Mouse (Mus musculus) cerebellum, postnatal 25 days (tissue): ENCODE measurements around the gene Usp54.

Source experiments
- DNase-seq, 2 experiments: peaks; one replicate each; pipeline ENCODE4 v3.0.0; 2021; ENCODE audit warnings: mixed read lengths in 2 of 2

The Usp54 gene

DNA sequence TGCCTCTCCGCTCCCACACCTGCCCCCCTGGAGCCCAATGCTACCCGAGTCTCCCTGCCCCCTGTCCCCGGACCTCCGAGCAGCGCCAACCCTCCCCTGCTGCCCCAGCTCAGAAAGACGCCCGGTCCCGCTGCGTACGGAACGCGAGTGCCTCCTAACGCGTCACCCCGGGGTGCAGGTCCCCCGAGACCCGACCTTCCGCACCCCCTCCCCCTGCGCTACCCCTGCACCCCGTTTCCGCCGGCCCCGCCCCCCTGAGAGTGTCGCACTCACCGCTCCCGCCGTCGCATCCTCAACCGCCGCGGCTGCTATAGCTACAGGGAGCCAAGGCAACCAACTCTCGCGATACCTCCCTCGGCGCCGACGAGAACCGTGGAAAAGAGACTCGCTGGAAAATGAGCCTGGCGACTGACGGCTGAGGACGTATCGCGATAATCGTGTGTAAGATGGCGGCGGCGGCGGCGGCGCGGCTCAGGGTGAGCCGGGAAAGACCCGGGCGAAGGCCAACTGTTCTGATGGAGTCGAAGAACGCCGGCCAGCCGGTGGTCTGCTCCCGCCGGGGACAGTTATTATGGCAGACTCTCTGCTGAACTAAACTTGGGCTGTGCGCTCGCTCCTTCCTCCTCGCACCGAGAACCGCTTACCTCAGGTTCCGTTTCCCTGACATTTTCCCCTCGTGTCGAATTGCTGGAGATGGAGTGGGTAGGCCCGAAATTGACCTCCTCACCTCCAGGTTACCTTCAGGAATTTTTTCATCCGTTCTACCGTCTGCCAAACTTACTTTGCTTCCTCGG lies at the start of gene Usp54:
Usp54 (minus strand) TSS at position 420 of the 794 bp plus-strand sequence.
- peak; percentile 96 to 98 for DNase-seq

- DNase-seq: no peak
Observed at GRCm38 (mm10) chr14:20689009-20689408, 48.1 kb upstream of the Usp54 start.

DNA sequence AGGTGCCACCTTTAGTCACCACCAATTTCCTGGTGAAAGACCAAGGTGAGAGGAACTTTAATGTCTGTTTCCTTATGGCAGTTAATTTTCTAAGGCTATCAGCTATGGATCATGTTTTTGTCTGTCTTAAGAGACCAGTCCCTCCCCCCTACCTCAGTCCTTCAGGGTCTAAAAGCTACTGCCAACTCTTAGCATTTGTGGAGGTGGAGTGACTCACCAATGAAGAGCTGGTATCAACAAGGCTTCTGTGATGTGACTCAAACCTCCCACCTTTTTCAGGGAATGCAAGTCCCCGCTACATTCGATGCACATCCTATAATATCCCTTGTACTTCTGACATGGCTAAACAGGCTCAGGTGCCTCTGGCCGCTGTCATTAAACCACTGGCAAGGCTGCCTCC lies 45.7 kb upstream of the Usp54 start:
- DNase-seq: no peak

- no peak for DNase-seq
Observed at GRCm38 (mm10) chr14:20682498-20682897, 41.6 kb upstream of the Usp54 start.

- DNase-seq: no peak
Observed at GRCm38 (mm10) chr14:20681742-20682141, 40.9 kb upstream of the Usp54 start.

GRCm38 (mm10) chr14:20677906-20678305 lies 37.0 kb upstream of the Usp54 start:
- no peak for DNase-seq

DNA sequence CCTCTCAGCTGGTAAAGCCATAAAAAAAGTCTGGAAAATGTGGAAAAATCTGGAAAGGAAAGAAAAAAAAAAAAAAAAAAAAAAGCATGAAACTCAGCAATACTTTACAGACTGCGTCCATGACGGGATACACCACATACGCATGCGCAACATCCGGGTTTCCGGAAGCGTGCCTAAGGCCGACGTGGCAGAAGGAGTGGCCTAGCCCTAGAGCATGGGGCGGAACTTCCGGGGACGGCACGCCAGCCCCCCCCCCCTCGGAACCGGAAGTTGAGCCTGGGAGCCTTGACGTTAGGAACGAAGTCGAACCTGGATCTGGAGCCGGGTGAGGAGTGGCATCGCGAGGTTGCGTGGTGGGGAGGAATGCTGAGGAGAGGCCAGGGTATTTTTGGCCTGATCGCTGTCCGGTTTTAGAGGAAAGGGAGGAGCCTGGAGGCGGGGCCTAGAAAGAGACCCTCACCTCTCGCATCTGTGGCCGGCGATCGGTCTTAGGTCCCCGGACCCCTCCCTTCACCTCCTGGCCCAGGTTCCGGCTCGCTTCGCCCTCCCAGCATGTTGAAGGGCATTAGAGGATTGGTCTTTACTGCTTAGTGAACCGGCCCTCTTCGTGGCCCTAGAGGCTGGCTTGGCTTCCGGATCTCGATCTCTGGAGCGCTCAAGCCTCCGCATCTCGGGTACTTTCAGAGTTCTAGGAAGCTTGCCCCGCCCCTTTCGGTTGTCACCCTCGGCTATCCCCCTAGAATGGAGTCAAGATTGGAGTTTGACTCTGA lies 33.4 kb upstream of the Usp54 start, which contains the start of gene Sec24c:
Sec24c (plus strand) TSS at position 245 of the 770 bp plus-strand sequence.
- DNase-seq: peak; percentile 97 to 100

DNA sequence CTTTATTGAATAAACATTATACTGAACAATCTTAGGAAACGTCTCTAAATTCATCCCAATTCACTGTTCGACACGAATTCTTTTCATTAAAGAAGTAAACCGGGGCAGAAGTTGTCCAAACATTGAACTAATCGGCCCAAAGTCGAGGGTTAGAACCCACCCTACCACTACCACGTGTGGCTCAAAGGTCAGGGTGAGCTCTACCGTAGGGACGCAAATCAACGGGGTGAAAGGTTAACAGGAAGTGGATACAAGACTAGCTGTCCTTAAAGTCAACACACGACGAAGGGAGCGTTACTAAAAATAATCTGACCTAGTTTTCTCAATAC lies 32.8 kb upstream of the Usp54 start:
- DNase-seq: peak in 1 of 2 experiments; percentile 62

DNA sequence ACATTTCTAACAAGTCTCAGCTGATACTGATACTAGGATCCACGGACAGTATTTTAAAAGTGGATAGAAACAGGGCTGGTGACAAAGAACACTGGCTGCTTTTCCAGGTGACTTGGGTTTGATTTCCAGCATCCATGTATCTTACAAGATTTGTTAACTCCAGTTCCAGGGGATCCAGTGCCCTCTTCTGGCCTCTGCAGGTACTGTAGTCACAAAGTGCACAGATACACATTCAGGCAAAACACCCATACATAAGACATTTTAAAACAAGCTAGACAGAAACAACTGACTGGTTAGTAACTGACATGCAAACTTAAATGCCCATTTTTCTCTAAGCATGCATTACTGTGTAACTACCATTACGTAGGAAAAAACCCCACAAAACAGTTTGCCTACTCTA lies 32.1 kb upstream of the Usp54 start:
- peak in 1 of 2 experiments; percentile 57 for DNase-seq

DNA sequence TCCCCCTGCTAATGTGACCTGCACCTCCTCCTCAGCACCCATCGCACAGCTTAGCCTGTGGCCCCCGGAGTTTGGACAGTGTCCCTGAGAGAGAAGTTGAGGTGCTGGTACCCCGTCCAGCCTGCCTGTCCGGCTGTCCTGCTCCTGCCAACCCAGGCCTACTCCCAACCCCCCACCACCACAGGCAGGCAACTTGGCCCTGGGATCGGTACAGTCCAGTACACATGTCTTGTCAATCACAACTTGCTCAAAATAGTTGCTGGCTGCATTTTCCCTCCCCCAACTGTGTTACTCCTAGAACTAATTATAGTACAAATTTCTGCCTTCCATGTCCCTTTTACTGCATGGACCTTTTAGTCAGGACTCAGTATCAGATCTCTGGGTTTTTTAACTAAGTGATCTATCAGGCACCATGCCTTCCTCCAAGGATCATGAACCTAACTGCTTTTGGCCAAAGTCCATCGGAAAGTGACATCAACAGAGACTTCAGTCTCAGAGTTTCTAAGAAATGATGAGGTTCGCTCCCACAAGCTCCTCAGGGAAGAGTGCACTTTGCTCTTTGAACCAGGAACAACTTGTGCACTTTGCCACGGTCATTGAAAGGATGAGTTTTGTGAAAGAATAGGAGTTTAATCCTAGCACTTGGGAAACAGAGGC lies 27.4 kb upstream of the Usp54 start, which contains the start of gene Synpo2l:
Synpo2l (minus strand) TSS at position 201 of the 657 bp plus-strand sequence.
- no peak for DNase-seq

DNA sequence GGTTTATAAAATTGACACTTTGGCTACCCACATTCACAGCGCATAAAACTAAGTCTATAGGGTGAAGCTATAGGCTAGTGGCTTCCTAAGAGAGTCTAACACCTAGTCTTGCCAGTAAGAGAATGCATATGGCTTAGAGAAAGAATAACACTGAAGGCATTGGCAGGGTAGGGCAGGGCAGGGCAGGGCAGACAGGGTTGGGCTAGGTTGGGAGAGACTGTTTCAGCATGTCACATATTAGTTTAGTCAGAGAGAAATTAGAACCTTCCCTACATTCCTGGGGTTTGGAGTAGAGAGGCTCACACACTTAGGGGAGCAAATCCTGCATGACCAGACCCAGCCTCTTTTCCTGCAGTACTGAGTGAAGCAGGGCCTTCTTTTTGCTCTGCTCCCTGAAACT lies 26.6 kb upstream of the Usp54 start:
- DNase-seq: no peak

- DNase-seq: no peak
Observed at GRCm38 (mm10) chr14:20664436-20664835, 23.6 kb upstream of the Usp54 start.

- DNase-seq: no peak
Observed at GRCm38 (mm10) chr14:20663601-20664000, 22.7 kb upstream of the Usp54 start.

DNA sequence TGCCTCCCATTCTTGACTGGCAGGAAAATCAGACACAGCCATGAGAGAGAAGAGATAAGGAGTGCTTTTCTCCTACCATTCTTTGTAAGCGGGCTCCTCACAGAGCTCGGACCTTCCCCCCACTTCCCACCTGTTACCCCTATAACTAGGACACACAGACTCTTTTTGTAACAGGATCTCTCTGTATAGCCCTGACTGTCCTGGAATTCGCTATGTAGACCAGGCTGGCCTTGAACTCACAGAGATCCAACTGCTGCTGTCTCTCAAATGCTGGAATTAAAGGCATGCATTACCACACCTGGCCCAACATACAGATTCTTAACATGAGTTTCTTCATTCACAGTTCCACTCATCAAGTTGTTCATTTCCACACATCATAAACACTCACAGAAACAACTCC lies 21.9 kb upstream of the Usp54 start:
- no peak for DNase-seq

DNA sequence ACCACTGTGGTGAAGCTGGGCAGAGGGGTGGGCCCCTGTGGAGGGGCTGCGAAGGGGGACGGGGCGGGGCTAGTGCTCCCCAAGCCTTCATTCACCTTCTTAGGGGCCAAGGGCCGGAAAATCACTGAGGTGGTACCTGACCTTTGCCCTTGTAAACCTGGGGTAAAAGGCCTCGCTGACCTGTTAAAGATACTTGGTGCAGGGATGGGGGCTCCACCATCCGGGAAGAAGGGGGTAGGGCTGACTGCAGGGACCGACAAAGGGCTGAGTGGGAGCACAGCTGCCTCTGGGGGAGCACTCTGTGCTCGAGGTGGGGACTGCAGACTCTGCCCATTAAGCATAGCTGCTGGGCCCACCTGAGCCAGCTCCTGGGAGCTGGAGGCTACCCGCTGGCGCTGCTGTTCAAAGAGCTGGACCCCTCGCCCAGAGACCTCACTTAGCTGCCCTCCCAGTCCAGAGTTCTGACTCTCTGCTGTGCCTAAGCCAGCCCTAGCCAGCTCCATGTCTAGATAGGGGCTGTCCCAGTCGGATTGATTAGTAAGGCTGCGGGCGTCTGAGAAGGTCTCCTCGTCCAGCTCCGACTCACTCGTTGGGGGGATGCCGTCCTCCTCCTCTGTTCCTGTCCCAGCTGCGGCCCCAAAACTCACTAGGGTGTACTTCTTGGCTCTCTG lies 20.9 kb upstream of the Usp54 start:
- peak; percentile 36 to 43 for DNase-seq

DNA sequence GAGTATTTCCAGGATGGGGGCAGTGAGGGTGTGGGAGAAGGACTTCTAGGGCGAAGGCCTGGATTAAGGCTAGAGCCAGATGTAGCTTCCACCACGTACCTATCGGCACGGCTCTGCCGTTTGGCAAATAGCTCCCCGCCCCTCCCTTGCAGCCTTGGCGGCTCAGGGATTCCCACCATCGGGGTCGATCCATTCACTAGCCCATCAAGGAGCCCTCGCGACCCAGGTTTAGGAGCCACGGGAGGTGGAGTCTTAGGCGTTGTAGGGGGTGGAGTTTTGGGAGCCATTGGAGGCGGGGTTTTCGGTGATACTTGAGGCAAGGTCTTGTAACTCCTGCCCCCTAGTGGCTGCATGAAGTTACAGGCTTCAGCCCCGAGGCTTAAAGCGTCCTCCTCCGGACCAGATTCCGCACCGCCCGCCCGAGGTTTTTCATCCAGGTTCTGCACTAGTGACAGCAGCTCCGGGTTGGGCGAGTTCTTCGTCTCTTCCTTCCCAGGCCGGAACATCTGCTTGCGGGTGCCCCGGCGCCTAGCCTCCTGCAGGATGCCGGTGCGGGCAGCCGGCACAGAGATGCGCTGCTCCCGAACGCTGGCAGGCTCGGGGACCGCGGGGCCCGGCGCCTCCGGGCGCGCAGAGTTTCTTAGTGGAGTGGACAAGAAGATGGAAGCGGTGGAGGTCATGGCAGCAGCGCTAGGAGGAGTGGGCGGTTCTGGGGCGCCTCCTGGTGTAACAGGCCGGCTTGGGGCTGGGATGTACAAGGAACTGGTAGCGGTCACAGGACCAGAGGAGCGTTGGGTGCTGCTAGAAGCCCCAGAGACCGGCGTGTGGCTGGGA lies 20.2 kb upstream of the Usp54 start:
- peak; percentile 92 to 95 for DNase-seq

- no peak for DNase-seq
Observed at GRCm38 (mm10) chr14:20659687-20660086, 18.8 kb upstream of the Usp54 start.

DNA sequence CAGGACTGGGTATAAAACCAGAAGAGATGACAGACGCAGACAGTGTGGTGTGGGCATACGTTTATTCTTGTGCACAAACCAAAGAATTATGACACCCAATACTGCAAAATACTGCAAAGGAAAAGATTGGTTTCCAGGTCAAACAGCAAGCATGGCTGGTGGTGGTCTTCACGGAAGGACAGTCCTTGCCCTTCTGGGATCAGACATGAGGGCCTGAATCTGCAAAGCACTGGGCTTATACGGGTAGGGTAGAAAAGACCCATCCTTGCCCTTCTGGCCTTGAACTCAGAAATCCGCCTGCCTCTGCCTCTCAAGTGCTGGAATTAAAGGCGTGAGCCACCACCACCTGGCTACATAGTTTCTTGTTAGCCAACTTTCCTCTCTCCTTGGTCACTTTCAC lies 18.0 kb upstream of the Usp54 start:
- no peak for DNase-seq

DNA sequence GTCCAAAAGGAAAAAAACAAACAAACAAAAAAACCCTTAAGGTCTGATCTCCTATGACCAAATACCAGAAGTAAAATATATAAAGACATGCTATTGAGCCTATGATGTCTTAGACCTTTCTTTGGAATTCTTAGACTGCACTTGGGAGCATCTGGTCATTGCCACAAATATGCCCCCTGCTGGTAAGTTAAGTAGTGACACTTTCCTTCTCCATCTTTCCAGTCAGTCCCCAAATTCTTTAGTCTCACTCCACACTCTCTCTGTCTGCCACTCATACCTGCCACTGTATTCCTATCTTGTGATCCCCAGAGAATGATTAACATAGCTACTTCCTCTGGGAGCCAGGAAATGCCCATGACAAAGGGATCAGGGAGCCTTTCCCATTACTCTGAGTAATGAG lies 17.5 kb upstream of the Usp54 start:
- peak in 1 of 2 experiments; percentile 44 for DNase-seq

DNA sequence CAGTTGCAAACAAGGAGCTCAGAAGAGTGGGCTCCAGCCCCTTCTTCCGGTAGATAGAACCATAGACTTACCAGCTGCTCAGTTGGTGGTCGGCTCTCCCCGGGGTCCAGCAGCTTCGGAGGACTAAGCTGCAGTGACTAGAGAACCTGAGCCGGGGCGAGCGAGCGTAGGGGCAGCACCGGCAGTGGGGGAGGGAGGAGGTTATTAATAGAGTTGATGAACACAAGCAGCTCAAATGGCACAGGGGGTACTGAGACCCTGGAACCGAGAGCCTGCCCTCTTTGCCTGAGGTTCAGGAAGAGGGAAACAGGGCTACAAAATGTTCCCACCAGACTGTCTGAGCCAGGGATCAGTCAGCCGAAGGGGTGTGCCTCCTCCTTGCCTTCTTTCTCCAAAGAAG lies 15.5 kb upstream of the Usp54 start, which contains the start of gene Myoz1:
Myoz1 (minus strand) TSS at position 180 of the 400 bp plus-strand sequence.
- no peak for DNase-seq

GRCm38 (mm10) chr14:20655731-20656130 lies 14.9 kb upstream of the Usp54 start:
- DNase-seq: no peak
